Mouse (Mus musculus) lung, postnatal 0 days (tissue): ENCODE measurements at regions not wholly inside any gene's neighbourhood (a gene's known extent, or its start where the extent isn't known, plus 50 kb on each side); places are given as distances from the start of the nearest gene placed in this dataset.

ENCODE experiments used
- CTCF ChIP-seq: IDR thresholded peaks from 2 replicates; pipeline ENCODE4 v1.5.1; 2016; ENCODE audit warnings: antibody characterized with exemption, mild to moderate bottlenecking
- EP300 ChIP-seq: IDR thresholded peaks from 2 replicates; pipeline ENCODE4 v1.6.1; 2016; ENCODE audit warnings: antibody characterized with exemption, mild to moderate bottlenecking, control low read depth

DNA sequence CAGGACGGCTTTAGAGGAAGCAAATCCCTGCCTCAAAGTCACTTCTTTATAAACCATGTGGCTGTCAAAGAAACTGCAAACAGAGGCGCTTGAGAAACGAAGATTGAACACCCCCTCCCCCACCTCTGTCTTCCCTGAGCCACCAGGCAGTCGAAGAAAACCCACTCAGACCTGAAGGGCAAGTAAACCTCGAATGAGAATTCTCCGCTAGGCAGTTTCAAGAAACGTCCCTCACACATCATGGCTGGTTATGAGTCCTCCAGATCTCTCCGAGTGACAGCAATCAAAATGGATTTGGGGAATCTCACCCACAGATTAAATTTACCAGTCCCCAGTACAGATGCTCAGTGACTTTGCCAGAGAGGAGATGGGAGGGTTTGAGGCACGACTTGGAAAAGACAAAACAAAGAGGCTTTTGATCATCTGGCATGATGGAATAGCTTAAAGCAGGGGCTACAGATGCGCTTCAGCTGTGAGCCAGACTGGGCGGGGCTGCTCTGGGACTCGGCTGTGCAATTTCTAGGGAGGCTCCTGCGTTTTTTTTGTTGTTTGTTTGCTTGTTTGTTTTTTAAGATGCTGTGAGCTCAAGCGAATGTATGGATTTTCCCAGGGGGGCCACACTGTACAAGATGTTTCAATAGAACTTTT, 325.1 kb upstream of the Smim15 start:
- TF ChIP-seq CTCF: no peak
- TF ChIP-seq EP300: no peak
